Mouse (Mus musculus) kidney, postnatal 14 days (tissue): Measurements from ENCODE around the gene Sftpa1.

Experiments used
- DNase-seq: peaks from one replicate; pipeline ENCODE4 v3.0.0; 2022; ENCODE audit warnings: mixed read lengths

Sftpa1 gene

DNA sequence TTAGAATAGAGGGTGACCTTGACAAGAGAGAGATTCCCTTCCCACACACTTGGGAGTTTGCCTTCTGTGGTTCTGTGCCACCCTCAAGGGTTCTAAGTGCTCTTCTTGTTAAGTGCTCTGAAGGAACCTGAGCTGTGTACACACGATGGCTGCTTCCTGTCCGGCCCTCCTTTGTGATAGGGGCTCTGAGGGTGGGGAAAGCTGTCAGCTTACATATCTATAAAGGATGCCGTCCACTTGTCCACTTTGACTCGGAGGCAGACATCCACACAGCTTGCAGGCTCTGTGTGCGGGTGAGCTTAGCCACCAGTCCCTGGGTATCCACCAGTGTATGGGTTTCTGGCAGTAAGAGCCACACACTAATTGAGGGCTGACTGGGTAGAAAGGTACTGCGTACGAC, at the start of gene Sftpa1:
Gene Sftpa1 (plus strand): TSS at position 243 of the 400 bp plus-strand sequence.
- no peak for DNase-seq

DNA sequence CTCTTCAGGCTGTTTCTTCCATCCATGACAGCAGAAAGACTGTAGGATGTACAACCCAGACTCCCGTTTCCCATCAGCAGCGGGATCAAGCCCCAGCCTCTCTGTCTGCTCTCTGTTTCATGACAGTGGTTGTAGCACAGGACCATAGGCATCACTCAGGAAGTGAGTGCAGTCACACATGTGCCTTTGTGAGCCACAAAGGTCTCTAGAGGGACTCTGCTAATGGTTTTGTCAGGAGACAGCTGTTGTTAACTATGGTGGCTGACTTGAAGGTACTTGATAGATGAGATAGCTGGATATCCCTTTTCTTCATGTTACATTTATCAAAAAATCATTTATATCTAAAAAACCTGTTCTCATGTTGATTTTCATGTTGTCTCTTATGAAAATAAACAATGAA, 49.2 kb upstream of the Sftpa1 start:
- DNase-seq = no peak

DNA sequence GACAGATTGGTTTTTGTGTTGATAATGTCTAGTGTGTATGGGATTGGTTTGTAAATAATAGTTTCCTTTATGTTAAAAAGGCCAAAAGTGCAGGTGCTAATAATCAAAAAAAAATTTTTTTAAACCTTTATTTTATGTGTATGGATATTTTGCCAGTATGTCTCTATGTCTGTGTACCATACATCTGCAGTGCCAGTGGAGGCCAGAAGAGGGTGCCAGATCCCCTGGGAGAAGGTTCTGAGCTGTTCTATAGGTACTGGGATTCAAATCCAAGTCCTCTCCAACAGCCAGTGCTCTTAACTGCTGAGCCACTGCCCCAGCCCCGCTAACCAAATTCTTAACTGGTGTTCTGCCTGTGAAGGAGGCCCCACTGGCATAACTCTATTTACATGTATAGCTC, 44.1 kb upstream of the Sftpa1 start:
- no peak for DNase-seq

DNA sequence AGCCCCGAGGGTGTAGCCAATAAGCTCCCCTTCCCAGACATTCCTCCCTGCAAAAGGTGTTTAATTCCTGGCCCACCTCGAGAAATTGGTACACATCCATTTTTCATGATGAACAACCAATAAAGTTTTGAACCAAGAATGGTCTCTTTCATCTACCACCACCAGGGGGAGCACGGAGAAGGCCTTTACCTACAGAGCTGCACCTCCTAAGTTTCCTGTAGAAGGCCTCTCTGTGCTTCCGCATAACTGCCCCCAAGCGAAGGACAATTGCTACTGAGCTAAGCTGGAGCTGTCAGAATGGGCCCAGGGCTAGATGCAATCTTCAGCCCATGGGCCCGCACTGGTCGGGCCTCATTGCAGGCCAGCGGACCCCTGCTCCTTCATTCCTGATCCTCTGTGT, 40.8 kb upstream of the Sftpa1 start:
- DNase-seq = peak; percentile 12

DNA sequence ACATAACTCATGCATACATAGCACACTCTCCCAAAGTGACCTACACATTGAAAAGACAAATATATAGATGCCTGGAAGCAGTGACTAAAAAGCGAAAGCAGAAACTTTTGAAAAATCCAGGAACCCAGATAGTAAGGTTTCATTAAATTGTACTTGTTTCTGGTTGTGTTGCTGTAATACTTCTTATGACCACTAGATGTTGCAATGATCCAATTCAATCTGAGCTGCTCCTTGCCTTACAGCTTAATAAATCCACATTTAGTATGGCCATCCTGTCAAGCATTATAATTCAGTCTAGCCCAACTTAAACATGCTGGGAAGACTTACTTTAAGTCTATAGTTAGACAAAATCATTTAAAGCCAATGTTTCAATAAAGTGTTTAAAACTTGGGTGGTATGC, 37.5 kb upstream of the Sftpa1 start:
- DNase-seq = no peak

DNA sequence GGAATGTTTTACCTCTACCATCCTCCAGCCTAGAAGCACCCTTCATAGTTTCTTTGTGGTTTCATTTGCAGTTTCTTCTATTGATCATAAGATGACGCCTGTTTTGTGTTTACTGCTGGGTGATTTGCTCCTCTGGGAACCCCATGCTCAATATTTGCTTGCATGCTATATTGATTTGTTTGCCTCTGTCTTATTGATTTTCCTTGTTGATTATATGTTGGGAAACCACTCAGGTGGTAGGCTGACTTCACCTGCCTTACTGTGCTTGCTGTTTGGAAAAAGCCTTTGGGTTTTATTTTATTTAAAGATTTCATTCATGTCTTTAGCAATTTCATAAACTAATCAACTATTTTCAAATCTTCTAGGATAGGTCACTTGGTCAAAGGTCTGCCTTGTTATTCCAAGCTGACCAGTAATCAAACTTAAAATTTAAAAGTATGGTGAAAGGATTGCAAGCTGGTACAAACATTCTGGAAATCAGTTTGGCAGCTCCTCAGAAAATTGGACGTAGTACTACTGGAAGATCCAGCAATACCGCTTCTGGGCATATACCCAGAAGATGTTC, 35.2 kb upstream of the Sftpa1 start:
- DNase-seq = no peak

DNA sequence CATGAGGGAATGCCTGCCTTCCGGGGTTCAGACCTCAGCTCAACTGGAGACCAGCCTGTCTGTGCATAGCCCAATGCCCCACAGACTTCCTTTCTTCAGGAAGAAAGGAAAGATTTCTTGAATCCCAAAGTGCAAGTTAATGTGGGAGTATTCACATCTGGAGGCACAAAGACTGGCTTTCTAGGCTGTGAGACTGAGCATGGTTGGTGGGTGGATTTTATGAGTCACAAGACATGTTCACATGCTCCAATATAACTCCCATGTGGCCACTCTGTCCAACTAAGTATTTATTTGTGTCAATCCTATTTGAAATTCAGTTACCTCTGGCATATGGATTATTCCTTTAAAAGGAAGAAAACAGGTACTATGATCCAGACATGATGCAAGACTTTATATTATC, 32.9 kb upstream of the Sftpa1 start:
- no peak for DNase-seq

DNA sequence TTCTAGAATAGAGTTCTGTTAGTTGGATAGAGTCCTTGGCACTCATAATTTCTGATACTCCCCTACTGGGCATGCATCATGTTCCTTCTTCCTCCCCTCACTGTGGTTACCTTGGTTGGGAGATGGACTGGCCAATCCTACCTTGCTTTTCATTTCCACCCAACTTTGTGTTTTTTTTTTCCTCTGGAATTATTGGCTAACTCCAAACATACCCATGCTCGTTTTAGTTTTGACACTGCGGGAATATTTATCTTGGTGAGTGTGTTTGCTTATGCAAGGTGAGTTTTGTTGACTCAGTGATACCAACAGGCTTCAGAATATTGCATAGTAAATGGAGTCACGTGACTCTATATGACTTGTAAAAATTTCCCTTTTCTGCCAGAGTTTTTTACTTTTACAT, 30.9 kb upstream of the Sftpa1 start:
- no peak for DNase-seq

DNA sequence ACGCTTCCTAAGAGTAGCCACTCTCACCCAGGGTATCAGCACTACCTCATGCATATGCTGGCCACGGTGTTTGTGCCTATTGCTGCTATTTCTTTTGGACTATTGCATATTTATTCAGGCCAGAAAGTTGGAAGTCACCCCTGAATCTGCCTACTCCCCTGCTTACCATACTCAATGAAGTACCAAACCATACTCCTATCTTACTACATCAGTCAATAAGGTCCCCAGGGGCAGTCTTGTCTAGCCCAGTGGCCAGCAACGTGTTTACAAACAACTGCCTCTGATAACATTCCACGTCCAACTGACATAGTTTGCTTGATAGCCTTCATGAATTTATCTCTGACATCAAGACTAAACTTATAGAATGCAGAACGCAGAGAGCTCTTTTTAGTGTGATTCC, 30.3 kb upstream of the Sftpa1 start:
- DNase-seq = no peak

DNA sequence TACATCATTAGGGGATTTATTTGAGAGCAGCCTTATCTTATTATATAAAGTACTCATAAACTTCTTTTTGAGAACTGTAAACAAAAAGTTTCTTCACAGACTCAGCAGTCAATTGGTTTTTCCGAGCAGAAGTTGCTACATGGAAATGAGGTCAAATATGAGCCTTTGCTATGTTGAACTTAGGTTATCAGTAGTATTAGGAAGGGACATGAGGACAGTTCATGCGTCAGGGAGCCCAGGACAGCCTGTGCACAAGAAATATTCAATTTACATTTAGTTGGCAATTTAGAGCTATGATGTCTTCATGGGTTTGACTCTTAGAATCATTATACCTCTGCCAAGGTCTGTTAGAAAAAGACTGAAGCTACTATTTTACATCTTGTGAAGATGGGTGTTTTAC, 29.3 kb upstream of the Sftpa1 start:
- DNase-seq = no peak

DNA sequence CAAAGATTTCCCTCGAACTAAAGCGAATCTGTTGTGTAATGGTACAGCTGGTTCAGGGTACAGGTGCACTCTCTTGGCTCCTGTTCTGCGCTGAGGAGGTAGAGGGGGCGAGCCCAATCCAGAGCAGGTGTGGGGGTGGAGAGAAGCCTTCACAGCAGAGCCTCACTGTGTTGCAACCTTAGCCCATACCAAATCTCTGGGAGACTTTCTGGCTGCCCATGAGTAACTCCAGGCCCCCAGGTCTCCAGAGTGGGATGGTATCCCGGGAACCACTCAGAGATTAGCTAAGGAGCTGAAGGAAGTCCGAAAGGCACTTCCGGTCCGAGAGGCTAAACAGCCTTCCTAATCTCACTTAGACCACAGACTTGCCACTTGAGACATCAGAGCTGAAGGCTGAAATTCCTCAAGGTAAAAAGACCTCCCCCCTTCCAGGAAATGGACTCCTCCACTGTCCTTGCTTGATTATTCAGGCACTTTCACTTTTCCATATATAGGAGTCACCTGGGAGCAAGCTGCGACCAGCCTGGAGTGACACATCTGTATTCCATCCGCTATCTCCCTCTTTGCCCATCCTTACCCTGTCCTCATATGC, 26.6 kb upstream of the Sftpa1 start, which contains the start of gene Mat1a:
Gene Mat1a (plus strand): TSS at position 183 of the 592 bp plus-strand sequence.
- DNase-seq = no peak

DNA sequence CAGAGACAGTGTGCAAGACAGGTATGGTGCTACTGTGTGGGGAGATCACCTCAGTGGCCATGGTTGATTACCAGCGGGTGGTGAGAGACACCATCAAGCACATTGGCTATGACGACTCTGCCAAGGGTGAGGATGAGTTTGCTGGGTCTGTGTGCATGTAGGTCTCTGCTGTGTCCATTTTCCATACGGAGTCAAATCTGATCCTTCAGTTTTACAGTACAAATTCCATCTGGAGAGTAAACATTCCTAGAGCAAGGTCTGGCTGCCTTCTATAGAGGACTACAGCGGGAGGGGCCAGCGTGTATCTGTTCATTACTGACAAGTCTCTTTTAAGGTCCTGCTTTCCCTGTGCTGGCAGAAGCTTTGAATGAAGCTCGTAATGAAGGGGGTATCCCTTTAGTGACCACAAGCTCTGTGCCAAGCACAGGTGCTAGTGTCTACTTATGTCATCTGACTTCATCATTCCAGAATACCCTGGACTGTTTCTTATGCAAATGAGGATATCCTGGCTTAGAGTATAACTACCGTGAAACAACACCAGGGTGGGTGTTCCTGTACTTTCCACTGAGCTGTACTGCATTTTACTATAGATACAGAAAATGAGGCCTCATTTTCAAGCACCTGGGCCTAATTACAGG, 20.4 kb upstream of the Sftpa1 start:
- no peak for DNase-seq

DNA sequence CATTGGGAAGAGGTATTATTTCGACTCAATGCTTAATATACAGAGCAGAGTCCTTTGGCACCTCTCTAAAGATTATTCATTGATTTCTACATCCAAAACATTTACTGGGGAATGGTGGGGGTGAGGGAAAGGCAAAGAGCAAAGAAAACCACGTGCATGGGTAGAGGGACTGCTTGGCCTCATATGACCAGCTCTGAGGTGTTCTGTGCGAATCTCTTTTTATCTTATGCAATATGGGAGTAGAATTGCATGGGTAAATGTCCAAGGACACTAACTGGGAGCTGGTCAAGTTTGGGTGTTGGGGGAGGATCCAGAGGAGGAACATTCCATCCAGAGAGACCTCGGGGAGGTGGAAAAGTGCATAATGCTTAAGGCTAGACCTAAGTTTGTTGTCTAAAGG, 18.6 kb upstream of the Sftpa1 start:
- no peak for DNase-seq

DNA sequence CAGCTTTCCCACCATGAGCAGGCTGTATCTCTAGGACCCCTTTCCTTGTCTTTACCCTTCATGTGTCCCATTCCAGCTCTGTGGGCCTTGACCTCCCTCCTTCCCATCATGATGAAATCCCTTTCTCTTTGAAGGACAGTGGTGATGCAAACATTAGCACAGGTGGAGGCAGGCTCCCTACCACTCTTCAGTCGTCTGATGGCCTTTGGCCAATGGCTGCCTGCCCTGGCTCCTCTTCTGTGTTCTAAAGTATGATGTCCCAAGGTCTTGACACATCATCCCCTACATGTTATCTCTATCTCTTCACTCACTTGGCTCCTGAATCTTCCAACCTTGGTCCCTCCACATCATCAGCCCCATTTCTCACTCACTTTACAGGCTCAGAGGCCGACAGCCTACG, 15.3 kb upstream of the Sftpa1 start:
- no peak for DNase-seq

DNA sequence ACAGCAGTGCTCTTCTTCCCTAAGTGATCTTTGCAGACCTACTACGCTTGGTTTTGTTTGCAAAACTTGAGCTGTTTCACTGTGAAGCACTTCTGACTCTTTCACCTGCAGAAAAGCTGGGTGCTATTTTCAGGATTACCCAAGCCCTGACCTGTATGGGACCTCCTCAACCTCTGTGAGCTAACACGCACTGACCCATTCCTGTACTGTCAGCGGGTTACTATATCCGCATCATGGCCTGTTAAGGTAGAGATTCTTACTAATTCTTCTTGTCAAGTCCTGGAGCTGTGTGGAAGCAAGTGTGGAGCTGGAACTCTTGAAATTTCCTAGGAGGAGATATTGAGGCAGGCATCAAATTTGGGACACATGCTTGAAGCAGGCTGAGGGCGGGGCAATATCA, 6.9 kb upstream of the Sftpa1 start:
- no peak for DNase-seq

DNA sequence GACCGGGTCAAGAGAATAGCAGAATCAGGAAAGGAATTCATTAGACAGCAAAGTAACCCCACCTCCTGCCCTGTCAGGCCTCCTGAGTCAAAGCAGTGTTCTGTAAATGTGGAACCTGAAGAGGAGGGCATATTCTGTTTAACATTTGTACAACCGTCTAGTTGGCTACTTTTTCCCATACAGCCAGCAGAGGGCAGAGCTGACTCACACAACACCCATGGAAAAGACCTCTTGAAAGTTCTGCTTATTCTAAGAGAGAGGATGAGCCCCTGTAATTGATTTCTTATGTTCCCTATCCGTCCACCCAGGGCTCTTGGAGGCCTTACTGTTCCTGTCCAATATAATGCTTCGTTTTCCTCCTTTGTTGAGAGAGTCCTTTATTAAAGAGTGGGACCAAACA, 3.6 kb upstream of the Sftpa1 start:
- peak; percentile 27 for DNase-seq

DNA sequence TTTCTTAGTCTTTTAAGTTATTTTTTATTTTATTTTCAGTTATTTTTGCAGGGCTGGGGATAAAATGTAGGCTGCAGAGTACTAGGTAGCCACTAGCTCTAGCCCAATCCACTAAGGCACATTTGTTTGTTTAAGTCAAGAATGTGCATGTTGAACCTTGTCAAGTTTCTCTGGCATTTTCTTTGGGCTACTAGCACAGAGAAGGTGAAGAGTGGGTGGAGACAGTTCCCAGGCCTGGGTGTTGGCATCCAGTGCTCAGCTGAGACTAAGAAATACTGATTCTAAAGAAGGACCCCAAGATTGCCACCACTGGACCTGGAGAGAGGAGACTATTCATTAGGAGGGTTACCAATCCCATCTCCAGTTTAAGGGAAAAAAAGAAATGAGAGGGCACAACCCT, 5.4 kb downstream of the Sftpa1 start:
- no peak for DNase-seq

DNA sequence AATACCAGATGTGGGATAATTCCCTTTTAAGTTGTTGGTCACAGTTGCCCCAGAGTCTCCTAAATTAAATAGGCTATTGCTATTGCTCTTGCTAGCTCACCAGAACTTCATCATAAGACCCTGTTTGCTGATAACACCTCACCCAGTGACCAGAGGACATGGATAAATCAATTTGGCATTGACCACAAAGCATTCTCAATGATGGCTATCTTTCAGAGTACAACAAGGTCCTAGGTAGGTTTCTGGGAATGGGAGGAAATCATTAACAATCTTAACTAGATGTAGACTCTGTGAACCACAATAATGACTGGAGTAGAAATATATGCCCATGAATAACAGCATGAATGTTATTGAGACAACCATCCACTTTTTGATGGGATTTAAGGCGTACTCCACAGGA, 9.1 kb downstream of the Sftpa1 start:
- DNase-seq = no peak

DNA sequence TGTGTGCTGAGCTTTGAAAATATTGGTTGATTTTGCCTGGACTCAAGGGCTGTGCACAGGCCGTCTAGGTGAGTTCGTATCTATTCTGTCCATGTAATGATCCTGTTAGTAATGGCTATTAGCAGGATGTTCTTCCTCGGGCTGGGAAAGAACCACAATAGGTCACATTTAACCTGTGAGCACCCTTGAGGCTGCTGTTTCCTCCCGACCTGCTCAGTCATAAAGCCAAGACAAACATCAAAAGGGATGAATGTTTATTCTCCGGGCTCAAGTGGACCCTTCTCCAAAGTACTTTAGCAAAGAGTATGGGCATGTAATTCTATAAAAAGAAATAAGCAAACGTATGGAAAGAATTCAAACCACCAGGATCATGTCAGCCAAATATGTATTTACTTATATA, 14.5 kb downstream of the Sftpa1 start:
- DNase-seq = no peak

DNA sequence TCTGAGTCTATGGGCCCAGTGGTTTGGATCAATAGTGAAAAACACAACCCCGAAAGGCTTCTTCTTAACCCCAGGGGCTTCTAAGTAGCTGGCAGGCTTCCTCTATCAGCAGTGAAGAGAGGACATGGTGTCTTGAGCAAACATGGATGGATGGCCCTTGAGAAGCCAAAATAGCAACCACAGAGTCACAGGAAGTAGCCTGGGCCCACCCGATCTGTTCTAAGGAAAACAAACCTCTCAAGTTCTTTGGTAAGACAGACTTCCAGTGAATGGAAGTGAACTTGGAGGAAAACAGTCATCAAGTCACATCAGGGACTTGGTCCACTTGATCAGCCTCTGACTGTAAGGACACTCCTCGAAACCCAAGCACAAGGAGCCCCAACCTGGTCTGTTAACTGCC, 15.3 kb downstream of the Sftpa1 start:
- no peak for DNase-seq

DNA sequence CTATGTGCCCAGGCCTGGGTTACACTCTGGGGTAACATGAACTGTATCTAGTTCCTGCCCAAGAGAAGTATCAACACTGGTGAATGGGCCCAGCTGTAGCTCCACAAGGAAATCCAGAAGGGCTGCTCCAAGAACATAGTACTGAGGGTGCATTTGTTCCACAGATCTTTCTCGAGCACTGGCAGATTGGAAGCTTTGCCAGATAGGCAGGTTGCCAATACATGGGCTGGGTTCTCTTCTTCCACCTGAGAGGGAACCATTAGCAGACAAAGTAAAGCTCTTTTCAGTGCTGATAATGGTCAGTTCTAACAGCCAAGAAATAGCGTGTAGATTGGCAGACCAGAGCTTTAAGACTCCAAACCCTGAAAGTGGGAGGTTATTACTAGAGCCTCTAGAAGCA, 15.8 kb downstream of the Sftpa1 start:
- no peak for DNase-seq

DNA sequence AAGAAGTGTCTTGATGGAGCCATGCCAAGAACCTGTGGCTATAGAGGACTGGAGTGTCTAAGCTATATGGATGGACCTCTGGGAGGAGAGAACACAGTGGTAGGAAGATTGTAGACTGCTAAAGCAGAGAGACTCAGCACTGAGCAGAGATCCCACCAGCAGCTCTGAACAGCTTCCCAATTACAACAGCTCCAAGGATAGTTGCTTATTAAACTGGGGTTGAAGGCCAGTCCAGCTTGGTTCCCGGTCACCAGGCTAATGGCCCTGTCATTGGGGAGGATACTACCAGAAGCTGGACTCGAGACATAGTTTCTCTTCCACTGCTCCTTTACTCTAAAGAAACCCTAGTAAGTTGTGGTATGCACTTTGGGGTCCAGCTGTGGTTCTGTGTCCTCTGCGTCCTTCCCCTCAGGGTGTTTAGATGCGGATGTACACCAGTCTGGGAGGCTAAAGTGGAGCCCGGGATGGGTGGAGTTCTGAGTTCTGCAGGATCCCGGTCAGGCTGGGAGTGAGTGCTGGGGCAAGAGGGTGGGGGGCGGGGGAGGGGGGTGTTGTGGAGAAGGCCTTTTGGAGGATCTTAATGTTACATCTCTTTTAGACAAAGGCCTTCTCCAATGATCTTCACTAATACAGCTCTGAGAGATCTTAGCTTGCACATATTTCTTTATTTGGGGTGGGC, 19.8 kb downstream of the Sftpa1 start, which contains the start of gene Mbl1:
Gene Mbl1 (plus strand): TSS at position 239 of the 679 bp plus-strand sequence.
- DNase-seq = peak; percentile 5

DNA sequence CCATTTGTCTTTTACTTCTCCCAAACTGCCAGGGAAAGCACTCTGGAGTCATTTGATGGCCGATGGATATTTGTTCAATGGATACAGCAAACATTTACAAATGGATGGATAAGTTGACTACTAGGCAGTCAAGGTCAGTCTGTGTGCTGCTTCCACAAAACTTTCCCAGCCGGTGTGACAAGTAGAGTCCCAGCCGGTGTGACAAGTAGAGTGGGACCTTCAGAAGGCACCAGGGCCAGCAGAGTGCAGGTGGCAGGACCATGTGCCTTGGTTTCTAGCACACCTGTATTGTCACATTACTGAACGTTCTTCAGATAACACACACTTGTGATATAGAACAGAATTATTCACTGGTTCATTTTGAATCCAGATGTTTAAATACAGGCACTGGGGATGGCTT, 28.5 kb downstream of the Sftpa1 start:
- DNase-seq = no peak

DNA sequence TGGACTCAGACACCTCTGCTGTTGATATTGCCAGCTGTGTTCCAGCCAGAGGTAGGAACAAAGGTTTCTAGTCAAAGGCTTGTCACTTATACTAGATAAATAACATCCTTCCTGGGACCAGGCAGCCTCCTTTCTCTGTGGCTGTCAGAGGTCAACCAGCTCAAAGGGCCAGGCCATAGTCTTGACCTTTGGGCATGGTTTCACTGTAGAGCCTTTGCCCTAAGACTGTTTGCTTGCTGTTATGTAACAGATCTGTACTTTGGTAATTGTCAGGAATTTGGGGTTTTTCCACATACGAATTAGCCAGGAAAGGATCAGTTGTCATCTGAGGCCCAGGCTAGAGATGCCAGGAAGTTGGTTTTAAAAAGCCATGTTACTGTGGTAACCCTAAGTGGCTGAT, 29.2 kb downstream of the Sftpa1 start:
- peak; percentile 2 for DNase-seq
